Mouse (Mus musculus) C2C12 (cell line): ENCODE measurements around the gene Gpr108.

Source experiments
- CTCF ChIP-seq: IDR thresholded peaks from one replicate; pipeline ENCODE4 v1.5.1; 2011; ENCODE audit not compliant: control insufficient read depth, insufficient read depth, insufficient read length
- MAX ChIP-seq: IDR thresholded peaks from one replicate; pipeline ENCODE4 v1.6.1; 2011; ENCODE audit warnings: mild to moderate bottlenecking, control low read depth
- MYOG ChIP-seq: IDR thresholded peaks from one replicate; pipeline ENCODE4 v1.6.1; 2011; ENCODE audit not compliant: control insufficient read depth, insufficient read length; ENCODE audit errors: extremely low read depth
- USF1 ChIP-seq: IDR thresholded peaks from one replicate; pipeline ENCODE4 v1.6.1; 2011; ENCODE audit warnings: low read depth, mild to moderate bottlenecking, control low read depth, moderate library complexity

DNA sequence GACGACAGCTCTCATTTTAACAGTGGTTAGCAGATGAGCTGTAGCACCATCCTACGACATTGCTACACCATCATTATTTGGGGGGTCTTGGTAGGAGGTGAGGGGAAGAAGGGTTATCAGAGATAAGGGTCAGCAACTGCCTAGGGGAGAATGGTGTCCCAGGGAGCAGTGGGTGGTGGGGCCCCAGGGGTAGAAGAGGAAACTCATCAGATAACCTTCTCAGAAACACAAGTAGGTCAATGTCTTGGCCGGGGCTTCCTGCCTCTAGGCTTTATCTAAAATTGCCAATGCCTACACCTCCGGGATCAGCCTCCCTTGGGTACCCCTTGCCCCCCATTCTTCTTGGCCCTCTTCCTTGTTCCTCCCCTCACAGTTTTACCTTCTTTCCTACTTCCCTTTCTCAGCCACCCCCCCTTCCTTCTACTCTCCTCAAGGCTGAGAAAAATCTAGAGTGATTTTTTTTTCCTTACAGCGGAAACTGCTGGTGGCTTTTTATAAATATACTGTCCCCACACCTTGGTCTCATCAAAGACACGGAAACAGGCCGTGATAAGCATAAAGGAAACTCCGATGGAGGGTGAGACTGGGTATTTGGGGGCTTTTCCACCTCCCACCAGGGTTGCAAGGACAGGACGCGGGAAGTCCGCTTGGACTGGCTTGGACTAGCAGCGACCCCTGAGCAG lies 59.6 kb downstream of the Gpr108 start:
- no peak for TF ChIP-seq CTCF
- TF ChIP-seq MAX, result no peak
- TF ChIP-seq USF1, result no peak
- TF ChIP-seq MYOG, result no peak
